Mouse (Mus musculus) heart, adult 2 months (tissue): ENCODE measurements around the gene Olfr70. TPM values are rescaled to one million over a fixed set of nuclear protein-coding genes. Genes with fewer than 3 reads are reported as not detected.

Source experiments
- DNase-seq, 2 experiments: peaks; one replicate each; pipeline ENCODE4 v3.0.0; 2021
- H3K27ac ChIP-seq: fragments of 200-600 bp; 2 replicates; pipeline ENCODE4 v1.8.1; 2022
- H3K27me3 ChIP-seq: fragments of 200-500 bp; 2 replicates; pipeline ENCODE4 v1.6.1; 2012; ENCODE audit warnings: mild to moderate bottlenecking, low read length, inconsistent platforms, mixed read lengths; ENCODE audit not compliant: control insufficient read depth, insufficient read depth
- H3K36me3 ChIP-seq: fragments of 200-500 bp; 2 replicates; pipeline ENCODE4 v1.6.1; 2012; ENCODE audit warnings: low read length, inconsistent platforms; ENCODE audit not compliant: control insufficient read depth, insufficient read depth
- H3K4me1 ChIP-seq: fragments of 200-500 bp; 2 replicates; pipeline ENCODE4 v1.6.1; 2011; ENCODE audit warnings: low read length; ENCODE audit not compliant: control insufficient read depth, insufficient read depth
- H3K4me3 ChIP-seq: fragments of 200-600 bp; 2 replicates; pipeline ENCODE4 v1.8.1; 2022
- H3K79me2 ChIP-seq: fragments of 200-500 bp; replicated peaks from 2 replicates; pipeline ENCODE4 v1.6.1; 2012; ENCODE audit warnings: mild to moderate bottlenecking, inconsistent platforms, low read length, moderate library complexity, mixed read lengths; ENCODE audit not compliant: control insufficient read depth, insufficient read depth
- H3K9ac ChIP-seq: fragments of 200-500 bp; 2 replicates; pipeline ENCODE4 v1.6.1; 2012; ENCODE audit warnings: low read depth, mild to moderate bottlenecking, control low read depth, inconsistent platforms, low read length, mixed read lengths
- CTCF ChIP-seq: fragments of 200-600 bp; IDR thresholded peaks from 2 replicates; pipeline ENCODE4 v1.8.1; 2022; ENCODE audit warnings: antibody characterized with exemption, mild to moderate bottlenecking, moderate library complexity
- EP300 ChIP-seq: fragments of 200-500 bp; IDR thresholded peaks from 2 replicates; pipeline ENCODE4 v1.6.1; 2011; ENCODE audit warnings: low read depth, low read length, control low read depth; ENCODE audit not compliant: insufficient read depth
- POLR2A ChIP-seq: fragments of 200-500 bp; IDR thresholded peaks from 2 replicates; pipeline ENCODE4 v1.6.1; 2011; ENCODE audit warnings: mild to moderate bottlenecking, low read depth, low read length, control low read depth; ENCODE audit not compliant: insufficient read depth
- WGBS: fragments of 180-500 bp; shearing (Covaris S2); methylation state at CpG from one replicate; pipeline ENCODE4 v1.1.7; 2018; 5-methylcytosine and 5-hydroxymethylcytosine counted together
- intact Hi-C: fragments of 180-260 bp; cut with DNase I; formaldehyde crosslinking; loops from one replicate; pipeline ENCODE4 v1.15.1; 2025
- polyA plus RNA-seq: library from polyadenylated mRNA; depleted of rRNA; stranded (reverse); fragments of >200 nt; gene quantifications from 2 replicates; pipeline ENCODE4 v1.2.3, GENCODE M21; 2012
- total RNA-seq, 2 experiments: library from RNA; stranded (reverse); gene quantifications; 2 replicates each; pipeline ENCODE4 v1.2.3; 2021

Olfr70 gene
- total and polyA plus RNA-seq, 3 experiments, result not detected

DNA sequence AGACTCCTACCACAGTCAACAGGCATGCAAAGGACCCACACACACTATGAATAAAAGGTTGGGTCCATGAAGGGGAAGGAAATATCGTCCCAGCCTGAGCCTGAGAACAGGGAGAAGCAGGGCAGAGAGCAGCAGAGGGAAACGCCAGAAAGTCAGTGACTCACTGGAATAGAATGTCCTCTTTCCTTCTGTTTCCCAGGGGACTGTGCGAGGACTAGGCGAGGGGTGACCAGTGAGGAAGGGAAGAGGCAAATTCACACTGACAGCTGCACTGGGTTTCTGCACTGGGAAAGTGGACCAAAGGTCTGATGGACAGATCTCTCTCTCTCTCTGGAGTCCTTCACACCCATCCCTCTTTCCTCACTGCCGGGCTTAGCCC, 28.0 kb upstream of the Olfr70 start:
- 5% methylated on average over 5 of the region's 5 CpGs for WGBS
- Histone ChIP-seq H3K27ac (peak overlapping the region; percentile 96), H3K36me3 (no peaks in the 10 kb centered on the region), H3K79me2 (no peaks in the 10 kb centered on the region), H3K4me1 (peaks cover 35% of the 10 kb centered on the region), H3K9ac (peak overlapping the region; percentile 48), H3K4me3 (peak overlapping the region; percentile 31), H3K27me3 (no peaks in the 10 kb centered on the region)
- intact Hi-C loops, result no loop called here
- peak; percentile 76 to 88 for DNase-seq
- peak; percentile 100 for TF ChIP-seq EP300
- TF ChIP-seq POLR2A, result peak; percentile 89
- no peak for TF ChIP-seq CTCF

DNA sequence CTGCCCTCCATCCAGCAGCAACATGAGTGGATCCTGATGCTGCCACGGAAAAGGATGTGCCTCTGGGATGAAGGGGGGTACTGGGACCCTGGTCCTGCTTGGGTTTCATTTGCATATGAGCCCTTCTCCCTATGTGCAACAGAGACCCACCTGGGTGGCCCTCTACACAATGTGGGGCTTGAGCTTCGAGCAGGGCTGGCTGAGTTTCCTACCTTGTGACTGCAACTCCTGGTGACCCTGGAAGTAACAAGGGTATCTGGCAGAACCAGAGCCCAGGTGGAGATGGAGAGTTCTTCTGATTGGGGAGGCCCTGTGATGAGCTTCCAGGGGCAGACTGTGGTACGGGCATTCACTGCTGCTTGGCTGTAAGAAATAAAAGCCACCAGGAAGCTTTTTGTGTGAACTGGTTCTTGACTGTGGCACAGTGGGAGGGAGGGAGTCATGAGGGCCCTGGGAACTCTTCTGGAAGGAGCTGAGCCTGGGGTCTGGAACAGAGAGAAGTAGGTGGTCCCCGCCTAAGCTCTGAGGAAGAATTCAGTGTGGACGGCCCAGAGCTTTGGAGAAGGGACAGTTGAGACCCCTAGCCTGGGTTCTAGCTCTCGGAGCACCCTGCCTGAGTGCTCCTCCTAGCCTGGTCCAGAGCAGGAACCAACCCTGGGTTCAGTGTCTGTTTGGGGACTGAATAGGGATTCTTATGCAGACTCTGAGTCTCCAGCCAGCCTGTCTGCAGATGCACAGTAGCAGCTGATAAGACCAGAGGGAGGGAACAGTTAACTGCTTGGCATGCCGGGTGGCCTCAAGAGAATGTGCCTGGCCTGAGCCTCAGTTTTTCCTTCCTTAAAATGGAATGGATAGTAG, 27.3 kb upstream of the Olfr70 start:
- DNase-seq, result peak in 1 of 2 experiments; percentile 70
- H3K4me1 ChIP-seq, result peaks cover 31% of the 10 kb centered on the region

GRCm38 (mm10) chr4:43726995-43727394, 26.4 kb upstream of the Olfr70 start, which contains the start of gene Hrct1:
Gene Hrct1 (plus strand): TSS chr4:43727188.
- H3K4me1 ChIP-seq, result peaks cover 27% of the 10 kb centered on the region
- peak; percentile 87 to 91 for DNase-seq
- no peaks in the 10 kb centered on the region for H3K27me3 ChIP-seq
- H3K27ac ChIP-seq, result peak within 1 kb of the TSS; percentile 96
- H3K36me3 ChIP-seq, result no peaks in the 10 kb centered on the region
- peak within 1 kb of the TSS; percentile 64 for H3K9ac ChIP-seq
- 32% methylated on average over 3 of the region's 3 CpGs for WGBS
- H3K4me3 ChIP-seq, result peak within 1 kb of the TSS; percentile 31
- TF ChIP-seq CTCF (no peak), POLR2A (peak; percentile 99), EP300 (peak; percentile 87)
- no peaks in the 10 kb centered on the region for H3K79me2 ChIP-seq
- intact Hi-C loops, result no loop called here

More for the DNA sequence above, 27.3 kb upstream of the Olfr70 start:
- H3K27ac ChIP-seq, result peak overlapping the region; percentile 96
- H3K79me2 ChIP-seq, result no peaks in the 10 kb centered on the region
- peak overlapping the region; percentile 31 for H3K4me3 ChIP-seq
- intact Hi-C loops, result no loop called here
- H3K9ac ChIP-seq, result peak overlapping the region; percentile 64
- no peaks in the 10 kb centered on the region for H3K36me3 ChIP-seq
- 46% methylated on average over 7 of the region's 7 CpGs for WGBS
- H3K27me3 ChIP-seq, result no peaks in the 10 kb centered on the region
- TF ChIP-seq POLR2A, result no peak
- TF ChIP-seq CTCF, result no peak
- TF ChIP-seq EP300, result no peak

- no peak for DNase-seq
- peak overlapping the region; percentile 60 for H3K9ac ChIP-seq
- TF ChIP-seq EP300, result no peak
- no peak for TF ChIP-seq CTCF
- TF ChIP-seq POLR2A, result no peak
- 43% methylated on average over 12 of the region's 12 CpGs for WGBS
- H3K27me3 ChIP-seq, result no peaks in the 10 kb centered on the region
- H3K4me1 ChIP-seq, result peaks cover 27% of the 10 kb centered on the region
- 0 out of 2 replicates have a peak overlapping the region, but pooled peaks have one; percentile 3 for H3K4me3 ChIP-seq
- no peaks in the 10 kb centered on the region for H3K36me3 ChIP-seq
- intact Hi-C loops, result no loop called here
- no peaks in the 10 kb centered on the region for H3K79me2 ChIP-seq
- H3K27ac ChIP-seq, result peak overlapping the region; percentile 96
Measured at GRCm38 (mm10) chr4:43726228-43726993, 25.8 kb upstream of the Olfr70 start.

DNA sequence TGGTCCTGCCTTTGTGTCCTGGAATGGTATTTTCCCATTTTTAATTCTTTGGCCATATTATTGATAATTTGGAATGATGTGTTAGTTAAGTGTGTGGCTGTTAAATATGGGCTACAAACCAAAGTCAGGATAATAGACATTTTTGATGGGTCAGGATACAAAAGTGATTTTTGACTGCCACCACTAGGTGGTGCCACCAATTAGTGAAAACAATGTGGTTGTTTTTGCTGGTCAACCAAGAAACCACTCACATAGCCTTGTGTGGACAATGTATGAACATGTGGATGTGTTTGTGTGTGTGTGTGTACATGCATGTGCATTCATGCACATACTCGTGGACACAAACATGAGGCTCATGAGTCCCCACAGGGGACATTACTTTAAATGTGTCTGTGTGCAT, 24.2 kb upstream of the Olfr70 start:
- 8% methylated on average over 1 of the region's 1 CpGs for WGBS
- Histone ChIP-seq H3K27me3 (no peaks in the 10 kb centered on the region), H3K9ac (no peak overlapping the region), H3K4me3 (no peak overlapping the region), H3K4me1 (peaks cover 24% of the 10 kb centered on the region), H3K79me2 (no peaks in the 10 kb centered on the region), H3K27ac (peak overlapping the region; percentile 31; the same call in 1 of the 2 replicates), H3K36me3 (no peaks in the 10 kb centered on the region)
- DNase-seq, result peak; percentile 49 to 53
- TF ChIP-seq EP300 (no peak), POLR2A (no peak), CTCF (peak; percentile 84)
- intact Hi-C loops, result loop anchor here (1.0 to 2.0 kb wide), 2 partner anchors 19 to 38 kb away; no protein-coding TSS in a partner anchor
